Comparison of ENCODE assay signal across 22 mouse cellular contexts in genomic region chr3:153140985-153141384, GRCm38 (mm10).
DNase-seq lines count a peak whose midpoint lies in the region; ATAC-seq and TF ChIP-seq lines count a peak whose summit lies in the region.
"Had no signal": no experiment of that assay in that cellular context is flagged by ENCODE, and none has a peak within 500 bp of the region (broad histone marks: within the 10 kb centered on the region; RNA-seq: fewer than 3 reads in every experiment).

No protein-coding gene starts in this region.

- TF ChIP-seq EP300 in CH12.LX (IDR thresholded peaks at IDR 0.05; ENCODE audit: low read length): no peak

- peak; percentile 37 for TF ChIP-seq RAD21 in CH12.LX (IDR thresholded peaks at IDR 0.05; ENCODE audit: low read depth, low read length)

- no peaks in the 10 kb centered on the region for H3K36me3 ChIP-seq in hindbrain, embryonic 14.5 days (replicated peaks; ENCODE audit: control insufficient read depth, insufficient read depth)
- no peaks in the 10 kb centered on the region for H3K36me3 ChIP-seq in hindbrain, embryonic 16.5 days (ENCODE audit: control insufficient read depth, insufficient read depth, low read length)
- no peaks in the 10 kb centered on the region for H3K36me3 ChIP-seq in CH12.LX (replicated peaks in 1 of 2; ENCODE audit: control insufficient read depth in 1 of 2, insufficient read depth in 1 of 2, low read length in 1 of 2)
- H3K36me3 ChIP-seq: embryonic facial prominence, embryonic 13.5 days; forebrain, embryonic 15.5 days; G1E; heart, embryonic 15.5 days had no signal

- 0 out of 2 replicates have a peak, but pooled peaks have one; percentile 57 for ATAC-seq in hindbrain, embryonic 14.5 days (ENCODE audit: low FRiP score)
- ATAC-seq in hindbrain, embryonic 16.5 days: no peak
- ATAC-seq: activated CD4-positive, CD25-positive, alpha-beta regulatory T cell, adult 4 months; forebrain, embryonic 15.5 days had no signal

- no peak overlapping the region for H3K9ac ChIP-seq in hindbrain, embryonic 14.5 days
- H3K9ac ChIP-seq in hindbrain, embryonic 16.5 days (ENCODE audit: low read depth, low read length): no peak overlapping the region
- no peak overlapping the region for H3K9ac ChIP-seq in CH12.LX (ENCODE audit: insufficient read depth, low read depth)
- H3K9ac ChIP-seq: embryonic facial prominence, embryonic 13.5 days; forebrain, embryonic 15.5 days; heart, embryonic 15.5 days had no signal

- H3K9me3 ChIP-seq in hindbrain, embryonic 14.5 days (ENCODE audit: control insufficient read depth, low read length): no peaks in the 10 kb centered on the region
- H3K9me3 ChIP-seq in hindbrain, embryonic 16.5 days (ENCODE audit: control insufficient read depth, low read length): no peaks in the 10 kb centered on the region
- H3K9me3 ChIP-seq in CH12.LX (replicated peaks; ENCODE audit: low read length): no peaks in the 10 kb centered on the region
- H3K9me3 ChIP-seq: embryonic facial prominence, embryonic 13.5 days; forebrain, embryonic 15.5 days; G1E; heart, embryonic 15.5 days had no signal

- WGBS in hindbrain, embryonic 14.5 days: 64% methylated on average over 5 of the region's 5 CpGs
- WGBS in hindbrain, embryonic 16.5 days: 73% methylated on average over 5 of the region's 5 CpGs

- no peak for TF ChIP-seq POLR2A in CH12.LX (IDR thresholded peaks at IDR 0.05; ENCODE audit: low read depth, low read length)

- peak; percentile 29; the same call in 1 of the 2 replicates for TF ChIP-seq CTCF in layer of hippocampus, adult 2 months (conservative IDR thresholded peaks at IDR 0.05)
- TF ChIP-seq CTCF in CH12.LX (conservative IDR thresholded peaks at IDR 0.05 in 1 of 2, IDR thresholded peaks at IDR 0.05 in 1 of 2; ENCODE audit: low read depth in 2 of 2, low read length in 2 of 2): peak in 1 of 2 experiments; percentile 34; a peak in 2 of 4 replicates

- H3K27me3 ChIP-seq in hindbrain, embryonic 14.5 days (ENCODE audit: control insufficient read depth, insufficient read depth, low read length): no peaks in the 10 kb centered on the region
- H3K27me3 ChIP-seq in hindbrain, embryonic 16.5 days (replicated peaks; ENCODE audit: control insufficient read depth, insufficient read depth, low read length): no peaks in the 10 kb centered on the region
- no peaks in the 10 kb centered on the region for H3K27me3 ChIP-seq in CH12.LX (replicated peaks)
- H3K27me3 ChIP-seq: embryonic facial prominence, embryonic 13.5 days; forebrain, embryonic 15.5 days; heart, embryonic 15.5 days had no signal

- no peaks in the 10 kb centered on the region for H3K79me2 ChIP-seq in CH12.LX (replicated peaks; ENCODE audit: control insufficient read depth, extremely low read depth, insufficient read depth, poor library complexity, severe bottlenecking)

- in situ Hi-C loops in CH12.LX (cut with MboI; ENCODE audit: low pct_ligation_motif_present, low pct_unique_long_range_greater_than_20kb, low sequenced_read_pairs): no loop called here

- H3K4me1 ChIP-seq in hindbrain, embryonic 14.5 days (replicated peaks; ENCODE audit: control insufficient read depth, insufficient read depth, low read length): peaks cover 8% of the 10 kb centered on the region
- H3K4me1 ChIP-seq in hindbrain, embryonic 16.5 days (ENCODE audit: control insufficient read depth, insufficient read depth, low read depth, low read length): no peaks in the 10 kb centered on the region; the same call in 1 of the 2 replicates
- peaks cover 0 to 8% of the 10 kb centered on the region in 2 experiments; a peak in 2 of 4 replicates for H3K4me1 ChIP-seq in CH12.LX (ENCODE audit: control insufficient read depth in 1 of 2, insufficient read depth in 2 of 2)
- H3K4me1 ChIP-seq: heart, embryonic 15.5 days had no signal

- no peak overlapping the region for H3K27ac ChIP-seq in hindbrain, embryonic 14.5 days
- H3K27ac ChIP-seq in hindbrain, embryonic 16.5 days (ENCODE audit: low read depth, low read length): no peak overlapping the region
- no peak overlapping the region for H3K27ac ChIP-seq in layer of hippocampus, adult 2 months
- no peak overlapping the region for H3K27ac ChIP-seq in CH12.LX (ENCODE audit: insufficient read depth, low read depth)
- H3K27ac ChIP-seq: embryonic facial prominence, embryonic 13.5 days; forebrain, embryonic 15.5 days; heart, embryonic 15.5 days had no signal

- H3K4me3 ChIP-seq in hindbrain, embryonic 14.5 days (replicated peaks; ENCODE audit: low read length): no peak overlapping the region
- no peak overlapping the region for H3K4me3 ChIP-seq in hindbrain, embryonic 16.5 days (ENCODE audit: low read length)
- H3K4me3 ChIP-seq in layer of hippocampus, adult 2 months: no peak overlapping the region
- no peak overlapping the region for H3K4me3 ChIP-seq in CH12.LX (replicated peaks in 1 of 3; ENCODE audit: low read depth in 2 of 3, low read length in 2 of 3, poor library complexity in 1 of 3)
- H3K4me3 ChIP-seq: embryonic facial prominence, embryonic 13.5 days; forebrain, embryonic 15.5 days; heart, embryonic 15.5 days had no signal

- dilution Hi-C loops in CH12.LX (cut with MboI; ENCODE audit: extremely low pct_ligation_motif_present, extremely low pct_unique_long_range_greater_than_20kb, low sequenced_read_pairs): no loop called here

- DNase-seq in hindbrain, embryonic 14.5 days (ENCODE audit: low spot score): no peak
- no peak for DNase-seq in layer of hippocampus, adult 2 months (ENCODE audit: low spot score in 2 of 2)
- DNase-seq in layer of hippocampus, adult 8-10 months (ENCODE audit: low spot score in 2 of 2): no peak
- DNase-seq in CH12.LX (ENCODE audit: extremely low read depth) (no peak), R1 (ENCODE audit: low read depth, low spot score) (peak; percentile 14)
- DNase-seq in heart, adult 8-10 months (ENCODE audit: low spot score): no peak
- DNase-seq: adrenal gland, adult 2 months; adrenal gland, postnatal 25 days; cerebellum, adult 18-20 months; cerebellum, adult 9-11 months; cerebellum, postnatal 36 days; gastrocnemius, postnatal 10 days; heart, adult 18-20 months; heart, postnatal 14 days; kidney, adult 11 months had no signal

- H3K4me2 ChIP-seq in hindbrain, embryonic 14.5 days (replicated peaks): no peak overlapping the region
- H3K4me2 ChIP-seq in hindbrain, embryonic 16.5 days (ENCODE audit: low read length): no peak overlapping the region
- no peak overlapping the region for H3K4me2 ChIP-seq in CH12.LX (ENCODE audit: insufficient read depth, low read depth, poor library complexity, severe bottlenecking)
- H3K4me2 ChIP-seq: embryonic facial prominence, embryonic 13.5 days; forebrain, embryonic 15.5 days; heart, embryonic 11.5 days; heart, embryonic 15.5 days had no signal

TF ChIP-seq in CH12.LX, 34 proteins besides CTCF, POLR2A, EP300 and RAD21:
- TF ChIP-seq E2F4 (IDR thresholded peaks at IDR 0.05; ENCODE audit: insufficient replicate concordance, low read depth, low read length) (no peak), SMC3 (IDR thresholded peaks at IDR 0.05; ENCODE audit: low read depth, low read length) (peak; percentile 10; the same call in 1 of the 2 replicates), PAX5 (IDR thresholded peaks at IDR 0.05; ENCODE audit: low read length) (no peak)
